Mouse (Mus musculus) megakaryocyte, embryonic 14.5 days (primary cell): ENCODE measurements around the gene Wdr49.

ENCODE experiments used
- FLI1 ChIP-seq: IDR thresholded peaks from 2 replicates; pipeline ENCODE4 v1.6.1; 2012; ENCODE audit warnings: low read length, inconsistent platforms, mixed read lengths
- GATA1 ChIP-seq: IDR thresholded peaks from 3 replicates; pipeline ENCODE4 v1.6.1; 2012; ENCODE audit warnings: mixed read lengths, low read length, inconsistent platforms, borderline replicate concordance

GRCm38 (mm10) chr3:75468154-75468553, 13.8 kb downstream of the Wdr49 start:
- TF ChIP-seq GATA1 (no peak), FLI1 (no peak)
